Mouse (Mus musculus) bone marrow macrophage, adult 2 months (primary cell): ENCODE measurements around the gene Krt6a.

Source experiments
- CTCF ChIP-seq: IDR thresholded peaks from 2 replicates; pipeline ENCODE4 v1.5.1; 2012; ENCODE audit warnings: low read depth, mild to moderate bottlenecking, low read length, moderate library complexity
- POLR2A ChIP-seq: IDR thresholded peaks from 2 replicates; pipeline ENCODE4 v1.6.1; 2012; ENCODE audit warnings: mild to moderate bottlenecking, low read depth, low read length, borderline replicate concordance

- TF ChIP-seq CTCF, result no peak
- TF ChIP-seq POLR2A, result no peak
Measured at GRCm38 (mm10) chr15:101680187-101680586, 13.9 kb downstream of the Krt6a start, which contains the start of gene Krt6b.
